Mouse (Mus musculus) right cerebral cortex, postnatal 36 days (tissue): Measurements from ENCODE around the gene Gm13289.
"Not testable (repeated sequence)": the region's sequence is repeated elsewhere in the genome, so short reads cannot be mapped to it uniquely, and the experiment has no call there.

Experiments used
- DNase-seq, 2 experiments: peaks; one replicate each; pipeline ENCODE4 v3.0.0; 2022; ENCODE audit warnings: low spot score in 2 of 2, mixed read lengths in 1 of 2

Gm13289 gene

GRCm38 (mm10) chr4:88776622-88777021 is at the start of gene Gm13289:
TSS of gene Gm13289 (plus strand) at chr4:88776922.
- not testable (repeated sequence) for DNase-seq

GRCm38 (mm10) chr4:88727324-88727723 is 49.4 kb upstream of the Gm13289 start:
- no peak for DNase-seq

- no peak for DNase-seq
These were observed 38.2 kb upstream of the Gm13289 start for GRCm38 (mm10) chr4:88738480-88738879.

- DNase-seq: no peak
These were observed 37.7 kb upstream of the Gm13289 start for GRCm38 (mm10) chr4:88739036-88739435.

GRCm38 (mm10) chr4:88741426-88741825 is 35.3 kb upstream of the Gm13289 start:
- DNase-seq: no peak

- no peak for DNase-seq
These were observed 33.9 kb upstream of the Gm13289 start for GRCm38 (mm10) chr4:88742771-88743371.

- no peak for DNase-seq
These were observed 32.5 kb upstream of the Gm13289 start for GRCm38 (mm10) chr4:88744207-88744606.

- no peak for DNase-seq
These were observed 26.8 kb upstream of the Gm13289 start for GRCm38 (mm10) chr4:88749926-88750325.

- DNase-seq: peak; percentile 61 to 73
These were observed 21.8 kb upstream of the Gm13289 start, which contains the start of gene Gm13271 for GRCm38 (mm10) chr4:88754818-88755340. TSS of gene Gm13271 (plus strand) at chr4:88754868.

- not testable (repeated sequence) for DNase-seq
These were observed 19.9 kb upstream of the Gm13289 start for GRCm38 (mm10) chr4:88756581-88757513.

- DNase-seq: peak; percentile 90
These were observed 19.1 kb upstream of the Gm13289 start for GRCm38 (mm10) chr4:88757628-88758031.

GRCm38 (mm10) chr4:88758751-88759150 is 18.0 kb upstream of the Gm13289 start:
- DNase-seq: not testable (repeated sequence)

- peak in 1 of 2 experiments; percentile 14 for DNase-seq
These were observed 17.0 kb upstream of the Gm13289 start, which contains the start of gene Gm13283 for GRCm38 (mm10) chr4:88759610-88760268. TSS of gene Gm13283 (plus strand) at chr4:88760119.

- DNase-seq: peak; percentile 21 to 30
These were observed 16.3 kb upstream of the Gm13289 start for GRCm38 (mm10) chr4:88760431-88760830.

GRCm38 (mm10) chr4:88761776-88762175 is 14.9 kb upstream of the Gm13289 start:
- peak; percentile 62 to 64 for DNase-seq

GRCm38 (mm10) chr4:88762341-88762740 is 14.4 kb upstream of the Gm13289 start:
- DNase-seq: not testable (repeated sequence)

GRCm38 (mm10) chr4:88763384-88764018 is 13.2 kb upstream of the Gm13289 start:
- DNase-seq: not testable (repeated sequence)

- DNase-seq: not testable (repeated sequence)
These were observed 3.2 kb upstream of the Gm13289 start, which contains the start of gene Gm13290 for GRCm38 (mm10) chr4:88773534-88773933. TSS of gene Gm13290 (plus strand) at chr4:88773834.

GRCm38 (mm10) chr4:88779550-88779949 is 2.8 kb downstream of the Gm13289 start, which contains the start of gene Gm13272:
TSS of gene Gm13272 (plus strand) at chr4:88779850.
- DNase-seq: not testable (repeated sequence)

GRCm38 (mm10) chr4:88780320-88780719 is 3.6 kb downstream of the Gm13289 start:
- not testable (repeated sequence) for DNase-seq

GRCm38 (mm10) chr4:88781831-88782230 is 5.1 kb downstream of the Gm13289 start, which contains the start of gene Ifnz:
TSS of gene Ifnz (plus strand) at chr4:88782131.
- DNase-seq: not testable (repeated sequence)
